Mouse (Mus musculus): ENCODE results near the gene Chmp6. TPM values are rescaled to one million over a fixed set of nuclear protein-coding genes. Genes with fewer than 3 reads are reported as not detected.

The Chmp6 gene
- polyA plus RNA-seq, 1 experiment = 43.9 TPM

DNA sequence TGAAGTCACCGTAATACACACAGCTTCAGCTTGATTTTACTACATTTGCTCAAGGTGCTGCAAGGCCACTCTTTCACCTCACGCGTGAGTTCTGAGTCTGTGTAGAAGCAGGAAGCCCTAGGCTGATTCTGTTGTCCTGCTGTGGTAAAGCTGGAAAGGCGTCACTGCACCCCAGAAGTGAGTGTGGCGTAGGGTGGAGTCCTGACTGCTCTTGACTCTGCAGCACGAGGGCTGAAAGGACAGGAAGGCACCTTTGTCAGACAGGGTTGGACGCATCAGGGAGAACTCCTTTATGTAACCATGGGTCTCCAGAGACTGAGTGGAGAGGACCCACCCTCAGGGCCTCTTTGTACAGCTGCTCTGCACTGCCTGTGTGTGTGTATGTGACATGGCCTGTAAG is 36.1 kb upstream of the Chmp6 start:
- WGBS = 94% methylated on average over 7 of the region's 7 CpGs
- Histone ChIP-seq H3K4me3 (replicated peaks; ENCODE audit: insufficient read depth, low read depth, low read length) (no peak overlapping the region), H3K27ac (ENCODE audit: insufficient read depth, low read length) (no peak overlapping the region), H3K27me3 (ENCODE audit: control insufficient read depth, insufficient read depth, low read length) (no peaks in the 10 kb centered on the region), H3K4me1 (ENCODE audit: control insufficient read depth, insufficient read depth, low read length) (no peaks in the 10 kb centered on the region)
- TF ChIP-seq CTCF (IDR thresholded peaks at IDR 0.05; ENCODE audit: borderline replicate concordance, insufficient read depth, low read depth, low read length) (no peak), POLR2A (IDR thresholded peaks at IDR 0.05; ENCODE audit: borderline replicate concordance, insufficient read depth, low read length) (no peak)
- no peak for DNase-seq

- Histone ChIP-seq H3K27ac (ENCODE audit: insufficient read depth, low read length) (no peak overlapping the region), H3K4me1 (ENCODE audit: control insufficient read depth, insufficient read depth, low read length) (no peaks in the 10 kb centered on the region), H3K27me3 (ENCODE audit: control insufficient read depth, insufficient read depth, low read length) (no peaks in the 10 kb centered on the region), H3K4me3 (replicated peaks; ENCODE audit: insufficient read depth, low read depth, low read length) (no peak overlapping the region)
- TF ChIP-seq POLR2A (IDR thresholded peaks at IDR 0.05; ENCODE audit: borderline replicate concordance, insufficient read depth, low read length) (no peak), CTCF (IDR thresholded peaks at IDR 0.05; ENCODE audit: borderline replicate concordance, insufficient read depth, low read depth, low read length) (no peak)
- DNase-seq = no peak
- WGBS = 84% methylated on average over 5 of the region's 5 CpGs
These were observed 33.7 kb upstream of the Chmp6 start for GRCm38 (mm10) chr11:119879573-119879972.

GRCm38 (mm10) chr11:119883646-119884045 is 29.6 kb upstream of the Chmp6 start:
- 86% methylated on average over 2 of the region's 2 CpGs for WGBS
- no peak for DNase-seq
- Histone ChIP-seq H3K4me1 (ENCODE audit: control insufficient read depth, insufficient read depth, low read length) (no peaks in the 10 kb centered on the region), H3K27ac (ENCODE audit: insufficient read depth, low read length) (no peak overlapping the region), H3K4me3 (replicated peaks; ENCODE audit: insufficient read depth, low read depth, low read length) (no peak overlapping the region), H3K27me3 (ENCODE audit: control insufficient read depth, insufficient read depth, low read length) (no peaks in the 10 kb centered on the region)
- no peak for TF ChIP-seq CTCF (IDR thresholded peaks at IDR 0.05; ENCODE audit: borderline replicate concordance, insufficient read depth, low read depth, low read length)
- no peak for TF ChIP-seq POLR2A (IDR thresholded peaks at IDR 0.05; ENCODE audit: borderline replicate concordance, insufficient read depth, low read length)

GRCm38 (mm10) chr11:119889966-119890365 is 23.3 kb upstream of the Chmp6 start:
- no peak overlapping the region for H3K27ac ChIP-seq (ENCODE audit: insufficient read depth, low read length)
- no peak for TF ChIP-seq CTCF (IDR thresholded peaks at IDR 0.05; ENCODE audit: borderline replicate concordance, insufficient read depth, low read depth, low read length)
- TF ChIP-seq POLR2A (IDR thresholded peaks at IDR 0.05; ENCODE audit: borderline replicate concordance, insufficient read depth, low read length) = no peak
- WGBS = 94% methylated on average over 3 of the region's 3 CpGs

GRCm38 (mm10) chr11:119891601-119892215 is 21.5 kb upstream of the Chmp6 start:
- Histone ChIP-seq H3K4me1 (ENCODE audit: control insufficient read depth, insufficient read depth, low read length) (peaks cover 23% of the 10 kb centered on the region), H3K27me3 (ENCODE audit: control insufficient read depth, insufficient read depth, low read length) (no peaks in the 10 kb centered on the region), H3K27ac (ENCODE audit: insufficient read depth, low read length) (peak overlapping the region; percentile 61; the same call in 1 of the 2 replicates), H3K4me3 (replicated peaks; ENCODE audit: insufficient read depth, low read depth, low read length) (no peak overlapping the region)
- TF ChIP-seq POLR2A (IDR thresholded peaks at IDR 0.05; ENCODE audit: borderline replicate concordance, insufficient read depth, low read length) (no peak), CTCF (IDR thresholded peaks at IDR 0.05; ENCODE audit: borderline replicate concordance, insufficient read depth, low read depth, low read length) (no peak)
- WGBS = 29% methylated on average over 7 of the region's 7 CpGs
- peak; percentile 45 to 72 for DNase-seq

More at GRCm38 (mm10) chr11:119889966-119890365, 23.3 kb upstream of the Chmp6 start:
- DNase-seq = no peak
- H3K4me3 ChIP-seq (replicated peaks; ENCODE audit: insufficient read depth, low read depth, low read length) = no peak overlapping the region
- peaks cover 23% of the 10 kb centered on the region for H3K4me1 ChIP-seq (ENCODE audit: control insufficient read depth, insufficient read depth, low read length)
- no peaks in the 10 kb centered on the region for H3K27me3 ChIP-seq (ENCODE audit: control insufficient read depth, insufficient read depth, low read length)

DNA sequence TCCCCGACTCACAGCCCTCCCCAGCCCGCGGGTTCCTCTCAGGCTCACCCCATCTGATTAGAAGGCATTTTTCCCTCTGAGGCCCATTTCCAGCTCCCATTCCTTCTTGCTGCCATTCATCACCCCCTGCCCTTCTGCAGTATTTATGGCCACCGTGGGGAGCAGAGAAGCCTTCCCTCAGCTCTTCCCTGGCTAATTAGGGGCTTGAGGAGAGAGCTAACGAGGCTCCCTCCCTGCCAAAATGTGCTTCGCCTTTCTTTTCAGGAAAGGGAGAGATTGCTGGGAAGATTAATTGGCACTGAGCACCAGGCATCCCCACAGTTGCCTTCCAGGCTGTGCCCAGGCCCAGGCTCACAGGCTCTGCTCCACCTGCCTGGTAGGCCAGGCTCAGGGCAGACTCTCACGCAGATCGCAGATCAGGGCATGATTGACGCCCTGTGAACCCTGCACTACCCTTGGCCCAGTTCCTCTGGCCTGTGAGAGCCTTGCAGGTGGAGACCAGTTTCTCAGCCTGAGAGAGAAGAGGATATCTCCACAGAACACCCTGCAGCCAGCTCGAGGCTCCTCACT is 19.5 kb upstream of the Chmp6 start:
- H3K27me3 ChIP-seq (ENCODE audit: control insufficient read depth, insufficient read depth, low read length) = no peaks in the 10 kb centered on the region
- no peak overlapping the region for H3K4me3 ChIP-seq (replicated peaks; ENCODE audit: insufficient read depth, low read depth, low read length)
- DNase-seq = no peak
- WGBS = 61% methylated on average over 10 of the region's 10 CpGs
- no peak overlapping the region for H3K27ac ChIP-seq (ENCODE audit: insufficient read depth, low read length)
- H3K4me1 ChIP-seq (ENCODE audit: control insufficient read depth, insufficient read depth, low read length) = peaks cover 23% of the 10 kb centered on the region
- TF ChIP-seq CTCF (IDR thresholded peaks at IDR 0.05; ENCODE audit: borderline replicate concordance, insufficient read depth, low read depth, low read length) = no peak
- no peak for TF ChIP-seq POLR2A (IDR thresholded peaks at IDR 0.05; ENCODE audit: borderline replicate concordance, insufficient read depth, low read length)

- H3K4me3 ChIP-seq (replicated peaks; ENCODE audit: insufficient read depth, low read depth, low read length) = no peak overlapping the region
- no peaks in the 10 kb centered on the region for H3K27me3 ChIP-seq (ENCODE audit: control insufficient read depth, insufficient read depth, low read length)
- WGBS = 80% methylated on average over 6 of the region's 6 CpGs
- H3K27ac ChIP-seq (ENCODE audit: insufficient read depth, low read length) = no peak overlapping the region
- no peak for DNase-seq
- peaks cover 23% of the 10 kb centered on the region for H3K4me1 ChIP-seq (ENCODE audit: control insufficient read depth, insufficient read depth, low read length)
- TF ChIP-seq CTCF (IDR thresholded peaks at IDR 0.05; ENCODE audit: borderline replicate concordance, insufficient read depth, low read depth, low read length) = no peak
- TF ChIP-seq POLR2A (IDR thresholded peaks at IDR 0.05; ENCODE audit: borderline replicate concordance, insufficient read depth, low read length) = no peak
These were observed 18.6 kb upstream of the Chmp6 start for GRCm38 (mm10) chr11:119894634-119895033.

DNA sequence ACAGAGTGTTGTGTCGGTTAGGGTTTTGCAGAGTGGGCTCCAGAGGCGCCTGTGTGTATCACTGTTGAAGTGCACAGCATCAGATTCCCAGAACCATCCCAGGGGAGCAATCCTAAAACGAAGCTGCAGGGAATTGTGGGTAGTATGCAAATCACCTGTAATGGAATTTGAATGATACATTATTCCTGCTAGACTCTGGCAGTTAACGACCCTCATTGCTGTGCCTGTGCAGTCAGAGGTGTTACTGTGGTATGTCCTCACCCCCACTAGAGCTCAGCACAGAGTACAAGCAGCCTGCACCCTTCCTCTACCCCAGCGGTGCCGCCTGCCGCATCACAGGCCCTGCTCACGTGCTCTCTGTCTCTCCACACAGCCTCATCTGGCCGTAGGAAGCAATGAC is 16.2 kb upstream of the Chmp6 start:
- WGBS = 85% methylated on average over 9 of the region's 9 CpGs
- Histone ChIP-seq H3K4me3 (replicated peaks; ENCODE audit: insufficient read depth, low read depth, low read length) (no peak overlapping the region), H3K4me1 (ENCODE audit: control insufficient read depth, insufficient read depth, low read length) (peaks cover 11% of the 10 kb centered on the region), H3K27ac (ENCODE audit: insufficient read depth, low read length) (no peak overlapping the region), H3K27me3 (ENCODE audit: control insufficient read depth, insufficient read depth, low read length) (no peaks in the 10 kb centered on the region)
- TF ChIP-seq CTCF (IDR thresholded peaks at IDR 0.05; ENCODE audit: borderline replicate concordance, insufficient read depth, low read depth, low read length) (no peak), POLR2A (IDR thresholded peaks at IDR 0.05; ENCODE audit: borderline replicate concordance, insufficient read depth, low read length) (no peak)
- DNase-seq = no peak
